Mouse (Mus musculus) ES-E14 (cell line): ENCODE results near the gene Pnmal2.

Experiments used
- MAFK ChIP-seq: IDR thresholded peaks from 2 replicates; pipeline ENCODE4 v1.6.1; 2014; ENCODE audit warnings: mild to moderate bottlenecking, low read depth, low read length, inconsistent platforms; ENCODE audit not compliant: insufficient read depth
- ZC3H11A ChIP-seq: IDR thresholded peaks from 2 replicates; pipeline ENCODE4 v1.6.1; 2012; ENCODE audit warnings: low read depth, mild to moderate bottlenecking, inconsistent platforms, low read length, borderline replicate concordance
- ZNF384 ChIP-seq: IDR thresholded peaks from 2 replicates; pipeline ENCODE4 v1.6.1; 2012; ENCODE audit warnings: low read depth, low read length, inconsistent platforms

DNA sequence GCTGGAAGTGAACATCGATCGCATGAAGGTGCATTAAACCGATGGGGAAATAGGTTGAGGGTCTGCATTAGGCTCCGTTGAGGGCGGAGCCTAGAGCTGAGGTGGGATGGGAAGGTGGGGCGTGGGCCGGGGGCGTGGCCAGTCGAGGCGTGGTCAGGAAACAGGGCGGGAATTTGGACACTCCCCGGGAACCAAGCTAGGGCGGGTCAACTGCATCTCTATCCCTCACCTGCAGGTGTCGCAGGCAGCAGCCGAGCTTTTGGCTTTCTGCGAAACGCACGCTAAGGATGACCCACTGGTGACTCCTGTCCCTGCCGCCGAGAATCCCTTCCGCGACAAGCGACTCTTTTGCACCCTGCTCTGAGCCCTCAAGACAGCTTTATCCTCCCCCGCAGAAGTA lies 49.5 kb upstream of the Pnmal2 start:
- TF ChIP-seq ZC3H11A (no peak), ZNF384 (no peak), MAFK (no peak)
